Mouse (Mus musculus) liver, adult (tissue): ENCODE data around the gene Smoc1.

ENCODE experiments used
- GATA4 ChIP-seq: IDR thresholded peaks from 2 replicates; pipeline ENCODE4 v1.6.1; 2014; ENCODE audit warnings: mild to moderate bottlenecking, low read length; ENCODE audit not compliant: insufficient replicate concordance

Smoc1 gene

GRCm38 (mm10) chr12:81227767-81228460, 201.3 kb downstream of the Smoc1 start:
- TF ChIP-seq GATA4, result no peak

DNA sequence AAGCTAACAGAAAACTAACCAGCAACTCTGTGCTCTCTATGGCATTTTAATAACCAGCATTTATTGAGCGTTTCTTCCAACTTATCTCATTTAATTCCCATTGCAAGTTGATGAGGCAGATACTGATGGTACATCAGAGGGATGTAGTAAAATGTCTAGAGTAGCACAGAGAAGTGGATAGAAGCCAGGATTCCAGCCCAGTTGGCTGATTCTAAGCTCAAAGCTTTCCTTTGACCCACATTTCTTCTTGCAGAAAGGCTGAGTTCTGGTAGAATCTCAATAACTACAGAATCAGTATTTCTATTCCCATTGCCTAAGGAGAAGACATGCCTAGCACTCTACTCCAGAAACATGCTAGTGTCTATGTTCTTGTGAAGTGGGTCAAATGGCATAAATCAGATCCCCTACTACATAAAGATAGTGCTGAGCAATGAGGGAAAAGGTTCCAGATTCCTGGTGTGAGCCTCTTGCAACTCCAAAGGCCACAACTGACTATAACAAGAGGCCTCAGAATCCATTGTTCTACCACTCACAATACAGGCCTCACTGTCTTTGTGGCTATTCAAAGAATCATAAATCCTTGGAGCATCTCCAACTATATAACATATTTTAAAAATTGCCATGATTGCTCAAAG, 207.3 kb downstream of the Smoc1 start:
- no peak for TF ChIP-seq GATA4

GRCm38 (mm10) chr12:81235456-81236330, 209.1 kb downstream of the Smoc1 start:
- TF ChIP-seq GATA4, result no peak
